Mouse (Mus musculus): ENCODE results near the gene Habp4. TPM values are rescaled to one million over a fixed set of nuclear protein-coding genes. Genes with fewer than 3 reads are reported as not detected.

Gene Habp4
- polyA plus RNA-seq, 1 experiment, result 32.5 TPM

GRCm38 (mm10) chr13:64180300-64180699 is 18.7 kb downstream of the Habp4 start:
- Histone ChIP-seq H3K36me3 (ENCODE audit: control insufficient read depth, insufficient read depth) (no peaks in the 10 kb centered on the region), H3K4me2 (ENCODE audit: low read depth) (no peak overlapping the region), H3ac (ENCODE audit: control insufficient read depth, insufficient read length) (no peak overlapping the region), H3K4me3 (no peak overlapping the region), H3K79me2 (ENCODE audit: control insufficient read depth, insufficient read depth) (no peaks in the 10 kb centered on the region), H3K27me3 (ENCODE audit: control insufficient read depth, insufficient read depth, insufficient read length) (no peaks in the 10 kb centered on the region)
- TF ChIP-seq POLR2AphosphoS2 (IDR thresholded peaks at IDR 0.05; ENCODE audit: insufficient read length, low read depth) (no peak), CEBPB (IDR thresholded peaks at IDR 0.05; ENCODE audit: insufficient read depth, poor library complexity, severe bottlenecking) (no peak), POLR2A (IDR thresholded peaks at IDR 0.05; ENCODE audit: insufficient read length, low read depth) (no peak), SRF (IDR thresholded peaks at IDR 0.05; ENCODE audit: control insufficient read depth, insufficient read length, low read depth) (no peak), MAX (IDR thresholded peaks at IDR 0.05; ENCODE audit: low read depth) (no peak), MYOD1 (IDR thresholded peaks at IDR 0.05; ENCODE audit: control insufficient read depth in 1 of 3, insufficient read length in 2 of 3, low read depth in 2 of 3) (no peak), REST (IDR thresholded peaks at IDR 0.05; ENCODE audit: insufficient read depth, insufficient read length) (no peak), E2F4 (IDR thresholded peaks at IDR 0.05; ENCODE audit: insufficient read depth) (no peak), USF1 (IDR thresholded peaks at IDR 0.05; ENCODE audit: low read depth) (no peak)

GRCm38 (mm10) chr13:64180888-64181287 is 19.3 kb downstream of the Habp4 start:
- no peaks in the 10 kb centered on the region for H3K79me2 ChIP-seq (ENCODE audit: control insufficient read depth, insufficient read depth)
- no peak overlapping the region for H3K4me3 ChIP-seq
- H3K4me2 ChIP-seq (ENCODE audit: low read depth), result no peak overlapping the region
- no peak for TF ChIP-seq CEBPB (IDR thresholded peaks at IDR 0.05; ENCODE audit: insufficient read depth, poor library complexity, severe bottlenecking)
- no peak for TF ChIP-seq E2F4 (IDR thresholded peaks at IDR 0.05; ENCODE audit: insufficient read depth)
- no peak for TF ChIP-seq TCF3 (IDR thresholded peaks at IDR 0.05; ENCODE audit: insufficient read length, low read depth)
- no peak for TF ChIP-seq POLR2A (IDR thresholded peaks at IDR 0.05; ENCODE audit: insufficient read length, low read depth)
- TF ChIP-seq MYOG (IDR thresholded peaks at IDR 0.05; ENCODE audit: control insufficient read depth in 1 of 3, insufficient read depth in 1 of 3, insufficient read length in 2 of 3, low read depth in 2 of 3), result no peak
- TF ChIP-seq USF1 (IDR thresholded peaks at IDR 0.05; ENCODE audit: low read depth), result no peak
- TF ChIP-seq TCF12 (IDR thresholded peaks at IDR 0.05; ENCODE audit: insufficient read depth, poor library complexity, severe bottlenecking), result no peak
- no peaks in the 10 kb centered on the region for H3K27me3 ChIP-seq (ENCODE audit: control insufficient read depth, insufficient read depth, insufficient read length)
- H3K36me3 ChIP-seq (ENCODE audit: control insufficient read depth, insufficient read depth), result no peaks in the 10 kb centered on the region
- H3ac ChIP-seq (ENCODE audit: control insufficient read depth, insufficient read length), result no peak overlapping the region

- Histone ChIP-seq H3K4me3 (no peak overlapping the region), H3K36me3 (ENCODE audit: control insufficient read depth, insufficient read depth) (peaks cover 4% of the 10 kb centered on the region), H3K27me3 (ENCODE audit: control insufficient read depth, insufficient read depth, insufficient read length) (no peaks in the 10 kb centered on the region), H3ac (ENCODE audit: control insufficient read depth, insufficient read length) (no peak overlapping the region), H3K4me2 (ENCODE audit: low read depth) (no peak overlapping the region), H3K79me2 (ENCODE audit: control insufficient read depth, insufficient read depth) (no peaks in the 10 kb centered on the region)
- TF ChIP-seq MYOG (IDR thresholded peaks at IDR 0.05; ENCODE audit: control insufficient read depth in 1 of 3, insufficient read depth in 1 of 3, insufficient read length in 2 of 3, low read depth in 2 of 3), result no peak
- TF ChIP-seq E2F4 (IDR thresholded peaks at IDR 0.05; ENCODE audit: insufficient read depth), result no peak
- TF ChIP-seq POLR2A (IDR thresholded peaks at IDR 0.05; ENCODE audit: insufficient read length, low read depth), result no peak
- no peak for TF ChIP-seq POLR2AphosphoS2 (IDR thresholded peaks at IDR 0.05; ENCODE audit: insufficient read length, low read depth)
- no peak for TF ChIP-seq MAX (IDR thresholded peaks at IDR 0.05; ENCODE audit: low read depth)
- no peak for TF ChIP-seq REST (IDR thresholded peaks at IDR 0.05; ENCODE audit: insufficient read depth, insufficient read length)
- TF ChIP-seq SRF (IDR thresholded peaks at IDR 0.05; ENCODE audit: control insufficient read depth, insufficient read length, low read depth), result no peak
- no peak for TF ChIP-seq MYOD1 (IDR thresholded peaks at IDR 0.05; ENCODE audit: control insufficient read depth in 1 of 3, insufficient read length in 2 of 3, low read depth in 2 of 3)
- TF ChIP-seq CEBPB (IDR thresholded peaks at IDR 0.05; ENCODE audit: insufficient read depth, poor library complexity, severe bottlenecking), result no peak
- TF ChIP-seq TCF12 (IDR thresholded peaks at IDR 0.05; ENCODE audit: insufficient read depth, poor library complexity, severe bottlenecking), result no peak
- no peak for TF ChIP-seq TCF3 (IDR thresholded peaks at IDR 0.05; ENCODE audit: insufficient read length, low read depth)
- no peak for TF ChIP-seq USF1 (IDR thresholded peaks at IDR 0.05; ENCODE audit: low read depth)
Observed at GRCm38 (mm10) chr13:64182091-64182490, 20.5 kb downstream of the Habp4 start.

DNA sequence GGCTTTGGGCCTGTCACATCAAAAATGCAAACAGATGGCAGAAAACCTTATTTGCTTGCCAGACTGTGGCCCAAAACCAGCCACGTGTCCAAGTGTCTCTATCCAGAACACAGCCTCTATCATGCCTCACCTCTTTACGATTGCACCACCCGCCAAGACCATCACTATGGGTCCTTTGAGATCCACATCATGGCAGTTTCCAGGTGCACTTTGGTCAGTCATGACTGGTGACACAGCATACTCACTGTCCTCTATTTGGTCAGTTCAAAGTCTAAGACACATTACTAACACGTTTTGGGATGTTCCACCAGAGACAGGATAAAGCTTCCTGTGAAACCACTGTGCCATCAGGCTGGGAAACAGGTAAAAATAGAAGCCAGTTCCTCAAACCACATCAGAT is 22.0 kb downstream of the Habp4 start:
- no peak overlapping the region for H3K4me3 ChIP-seq
- H3K79me2 ChIP-seq (ENCODE audit: control insufficient read depth, insufficient read depth), result no peaks in the 10 kb centered on the region
- H3K27me3 ChIP-seq (ENCODE audit: control insufficient read depth, insufficient read depth, insufficient read length), result no peaks in the 10 kb centered on the region
- no peak overlapping the region for H3K4me2 ChIP-seq (ENCODE audit: low read depth)
- H3K36me3 ChIP-seq (ENCODE audit: control insufficient read depth, insufficient read depth), result peaks cover 4% of the 10 kb centered on the region
- H3ac ChIP-seq (ENCODE audit: control insufficient read depth, insufficient read length), result no peak overlapping the region
- TF ChIP-seq CEBPB (IDR thresholded peaks at IDR 0.05; ENCODE audit: insufficient read depth, poor library complexity, severe bottlenecking), result no peak
- no peak for TF ChIP-seq SRF (IDR thresholded peaks at IDR 0.05; ENCODE audit: control insufficient read depth, insufficient read length, low read depth)
- TF ChIP-seq TCF12 (IDR thresholded peaks at IDR 0.05; ENCODE audit: insufficient read depth, poor library complexity, severe bottlenecking), result no peak
- TF ChIP-seq E2F4 (IDR thresholded peaks at IDR 0.05; ENCODE audit: insufficient read depth), result no peak
- no peak for TF ChIP-seq TCF3 (IDR thresholded peaks at IDR 0.05; ENCODE audit: insufficient read length, low read depth)

DNA sequence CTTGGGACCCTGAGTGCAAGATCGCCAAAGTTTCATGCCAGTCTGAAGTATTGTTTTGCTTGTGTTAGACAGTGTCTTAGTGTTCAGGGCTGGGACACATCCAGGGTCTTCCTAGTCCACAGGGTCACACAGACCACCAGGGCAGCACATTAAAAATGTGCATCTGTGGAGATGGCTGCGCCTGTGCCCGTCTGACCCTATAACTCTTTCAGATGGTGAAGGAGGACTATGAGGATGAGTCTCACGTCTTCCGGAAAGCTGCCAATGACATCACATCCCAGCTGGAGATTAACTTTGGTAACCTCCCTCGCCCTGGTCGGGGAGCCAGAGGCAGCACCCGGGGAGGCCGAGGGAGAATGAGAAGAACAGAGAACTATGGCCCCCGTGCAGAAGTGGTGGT is 22.7 kb downstream of the Habp4 start:
- no peaks in the 10 kb centered on the region for H3K27me3 ChIP-seq (ENCODE audit: control insufficient read depth, insufficient read depth, insufficient read length)
- peaks cover 4% of the 10 kb centered on the region for H3K36me3 ChIP-seq (ENCODE audit: control insufficient read depth, insufficient read depth)
- no peak for TF ChIP-seq TCF12 (IDR thresholded peaks at IDR 0.05; ENCODE audit: insufficient read depth, poor library complexity, severe bottlenecking)
- no peak for TF ChIP-seq REST (IDR thresholded peaks at IDR 0.05; ENCODE audit: insufficient read depth, insufficient read length)
- no peak for TF ChIP-seq MYOD1 (IDR thresholded peaks at IDR 0.05; ENCODE audit: control insufficient read depth in 1 of 3, insufficient read length in 2 of 3, low read depth in 2 of 3)
- TF ChIP-seq E2F4 (IDR thresholded peaks at IDR 0.05; ENCODE audit: insufficient read depth), result no peak
- no peak for TF ChIP-seq MAX (IDR thresholded peaks at IDR 0.05; ENCODE audit: low read depth)
- TF ChIP-seq USF1 (IDR thresholded peaks at IDR 0.05; ENCODE audit: low read depth), result no peak
- no peak for TF ChIP-seq SRF (IDR thresholded peaks at IDR 0.05; ENCODE audit: control insufficient read depth, insufficient read length, low read depth)
- no peak for TF ChIP-seq MYOG (IDR thresholded peaks at IDR 0.05; ENCODE audit: control insufficient read depth in 1 of 3, insufficient read depth in 1 of 3, insufficient read length in 2 of 3, low read depth in 2 of 3)
- H3ac ChIP-seq (ENCODE audit: control insufficient read depth, insufficient read length), result no peak overlapping the region
- no peaks in the 10 kb centered on the region for H3K79me2 ChIP-seq (ENCODE audit: control insufficient read depth, insufficient read depth)
- H3K4me2 ChIP-seq (ENCODE audit: low read depth), result no peak overlapping the region
- H3K4me3 ChIP-seq, result no peak overlapping the region
